Mouse (Mus musculus) neural tube, embryonic 15.5 days (tissue): ENCODE results near the gene Rsbn1l. TPM values are rescaled to one million over a fixed set of nuclear protein-coding genes. Genes with fewer than 3 reads are reported as not detected.

Source experiments
- ATAC-seq: fragments of 200-750 bp; cut with Nextera tagmentation; 2 replicates; pipeline ENCODE4 v1.8.0; 2017; ENCODE audit warnings: mild to moderate bottlenecking, moderate TSS enrichment, moderate library complexity; ENCODE audit not compliant: low FRiP score
- H3K27ac ChIP-seq: fragments of 300-500 bp; sonication (generic); replicated peaks from 2 replicates; pipeline ENCODE4 v1.5.1; 2015; ENCODE audit warnings: mild to moderate bottlenecking, inconsistent platforms
- H3K27me3 ChIP-seq: fragments of 300-500 bp; sonication (generic); replicated peaks from 2 replicates; pipeline ENCODE4 v1.6.1; 2015; ENCODE audit warnings: inconsistent platforms
- H3K36me3 ChIP-seq: fragments of 300-500 bp; sonication (generic); 2 replicates; pipeline ENCODE4 v1.6.1; 2015; ENCODE audit warnings: inconsistent platforms
- H3K4me1 ChIP-seq: fragments of 300-500 bp; sonication (generic); 2 replicates; pipeline ENCODE4 v1.6.1; 2015; ENCODE audit warnings: inconsistent platforms
- H3K4me2 ChIP-seq: fragments of 300-500 bp; sonication (generic); 2 replicates; pipeline ENCODE4 v1.6.1; 2015; ENCODE audit warnings: inconsistent platforms, mild to moderate bottlenecking, moderate library complexity
- H3K4me3 ChIP-seq: fragments of 300-500 bp; sonication (generic); replicated peaks from 2 replicates; pipeline ENCODE4 v1.5.1; 2015; ENCODE audit warnings: mild to moderate bottlenecking, inconsistent platforms
- H3K9ac ChIP-seq: fragments of 300-500 bp; sonication (generic); replicated peaks from 2 replicates; pipeline ENCODE4 v1.6.1; 2015; ENCODE audit warnings: mild to moderate bottlenecking, inconsistent platforms
- H3K9me3 ChIP-seq: fragments of 300-500 bp; sonication (generic); replicated peaks from 2 replicates; pipeline ENCODE4 v1.6.1; 2016; ENCODE audit warnings: inconsistent platforms
- WGBS: fragments of 180-500 bp; shearing (Covaris S2); methylation state at CpG from one replicate; pipeline ENCODE4 v1.1.7; 2015; ENCODE audit warnings: mixed read lengths; 5-methylcytosine and 5-hydroxymethylcytosine counted together
- polyA plus RNA-seq: library from polyadenylated mRNA; unstranded; fragments of >200 nt; fragmentation: Nextera tagmentation; extraction: Ambion mirVana; gene quantifications from 2 replicates; pipeline ENCODE4 v1.2.1, GENCODE M21; 2015

The Rsbn1l gene
- 4.4 and 4.9 TPM in 2 replicates for polyA plus RNA-seq

DNA sequence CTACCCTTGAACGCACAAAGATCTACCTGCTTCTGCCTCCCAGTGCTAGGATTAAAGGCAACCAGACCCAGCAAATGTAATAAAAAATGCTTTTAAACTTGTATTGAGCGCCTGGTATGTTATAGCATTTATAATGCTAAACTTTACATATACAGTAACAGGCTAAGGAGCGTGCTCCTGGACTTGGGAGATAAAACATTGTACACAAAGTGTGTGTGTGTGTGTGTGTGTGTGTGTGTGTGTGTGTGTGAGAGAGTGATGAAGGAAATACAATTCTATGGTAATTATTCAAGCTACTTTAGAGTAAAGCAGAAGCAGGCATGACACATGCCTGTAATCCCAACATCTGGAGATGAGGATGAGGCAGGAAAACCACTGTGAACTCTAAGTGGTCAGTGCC, at the start of gene Rsbn1l:
Gene Rsbn1l (minus strand): TSS at position 101 of the 400 bp plus-strand sequence.
- 95% methylated on average over 3 of the region's 3 CpGs for WGBS

DNA sequence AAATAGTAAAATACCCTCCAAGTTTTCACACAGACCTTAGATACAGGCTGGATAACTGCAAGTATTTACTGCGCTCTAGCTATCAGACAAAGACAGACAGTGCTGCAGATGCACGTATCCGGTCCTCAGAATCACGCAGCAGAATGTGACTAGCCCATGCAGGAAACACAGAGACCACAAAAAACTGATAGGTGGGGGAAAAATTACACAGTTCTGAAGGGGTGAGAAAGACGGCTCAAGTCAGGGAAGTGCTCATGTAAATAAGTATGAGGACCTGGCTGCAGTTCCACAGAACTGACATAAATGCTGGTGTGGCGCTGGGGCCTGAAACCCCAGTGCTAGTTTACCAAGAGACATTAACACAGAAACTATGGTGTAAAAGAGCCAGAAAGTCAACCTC, 46.5 kb upstream of the Rsbn1l start:
- Histone ChIP-seq H3K27ac (no peak overlapping the region), H3K36me3 (peaks cover 59% of the 10 kb centered on the region), H3K4me1 (no peaks in the 10 kb centered on the region), H3K4me2 (no peak overlapping the region), H3K9ac (no peak overlapping the region), H3K27me3 (no peaks in the 10 kb centered on the region), H3K9me3 (no peaks in the 10 kb centered on the region), H3K4me3 (no peak overlapping the region)
- 93% methylated on average over 6 of the region's 6 CpGs for WGBS
- ATAC-seq, result no peak

More for the DNA sequence above, at the start of gene Rsbn1l:
- H3K9me3 ChIP-seq, result 0 out of 2 replicates have a peak, but pooled peaks cover 4% of the 10 kb centered on the region
- H3K9ac ChIP-seq, result no peak within 1 kb of the TSS
- H3K4me3 ChIP-seq, result no peak within 1 kb of the TSS
- no peak for ATAC-seq
- H3K4me1 ChIP-seq, result peaks cover 9% of the 10 kb centered on the region
- no peaks in the 10 kb centered on the region; the same call in 1 of the 2 replicates for H3K36me3 ChIP-seq
- no peak within 1 kb of the TSS for H3K27ac ChIP-seq
- no peaks in the 10 kb centered on the region for H3K27me3 ChIP-seq
- no peak within 1 kb of the TSS for H3K4me2 ChIP-seq

DNA sequence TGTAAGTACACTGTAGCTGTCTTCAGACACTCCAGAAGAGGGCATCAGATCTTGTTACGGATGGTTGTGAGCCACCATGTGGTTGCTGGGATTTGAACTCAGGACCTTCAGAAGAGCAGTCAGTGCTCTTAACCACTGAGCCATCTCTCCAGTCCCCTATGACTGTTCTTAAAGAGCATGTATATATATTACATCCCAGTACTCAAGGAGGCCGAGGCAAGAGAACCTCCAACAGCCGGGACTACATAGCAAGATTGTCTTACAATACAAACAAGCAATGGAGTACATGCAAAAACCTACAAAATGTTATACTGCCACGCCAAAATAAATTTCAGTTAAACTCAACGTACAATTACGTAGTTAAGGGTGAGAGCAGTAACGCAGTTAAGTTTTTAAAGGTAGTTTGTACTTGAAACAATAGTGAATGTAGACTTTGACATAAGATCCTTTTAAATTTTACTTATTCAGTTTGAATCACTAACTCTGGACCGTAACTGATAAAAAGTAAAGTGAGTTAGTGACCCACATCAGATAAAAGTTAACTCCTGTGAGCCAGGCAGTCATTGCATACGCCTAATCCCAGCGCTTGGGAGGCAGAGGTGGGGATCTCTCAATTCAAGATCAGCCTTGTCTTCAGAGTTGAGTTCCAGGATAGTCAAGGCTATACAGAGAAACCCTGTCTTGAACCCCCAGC, 45.6 kb upstream of the Rsbn1l start:
- Histone ChIP-seq H3K9ac (no peak overlapping the region), H3K4me2 (no peak overlapping the region), H3K27ac (no peak overlapping the region), H3K36me3 (peaks cover 64% of the 10 kb centered on the region), H3K27me3 (no peaks in the 10 kb centered on the region), H3K4me3 (no peak overlapping the region), H3K4me1 (no peaks in the 10 kb centered on the region), H3K9me3 (no peaks in the 10 kb centered on the region)
- no peak for ATAC-seq
- WGBS, result 97% methylated on average over 10 of the region's 10 CpGs

DNA sequence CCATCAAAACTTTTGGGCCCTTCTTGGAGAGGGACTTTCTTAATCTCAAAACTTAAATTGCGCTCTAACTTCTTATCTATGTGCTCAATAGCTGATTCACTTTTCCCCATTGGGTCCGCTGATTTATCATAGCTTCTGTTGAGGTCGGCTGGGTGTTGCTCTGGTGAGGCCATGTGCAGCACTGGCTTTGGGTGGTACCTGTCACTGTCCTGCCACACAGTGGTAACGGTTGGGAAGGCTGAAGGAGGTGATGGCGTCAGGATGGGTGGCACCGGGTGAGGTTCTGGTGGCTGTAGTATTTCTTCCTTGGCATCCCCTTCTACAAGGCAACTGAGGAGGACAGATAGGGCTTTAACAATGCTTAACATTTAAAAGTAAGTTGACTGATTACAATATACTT, 42.2 kb upstream of the Rsbn1l start:
- H3K4me2 ChIP-seq, result no peak overlapping the region
- no peak overlapping the region for H3K9ac ChIP-seq
- H3K36me3 ChIP-seq, result peaks cover 79% of the 10 kb centered on the region
- no peaks in the 10 kb centered on the region for H3K27me3 ChIP-seq
- 91% methylated on average over 6 of the region's 6 CpGs for WGBS
- H3K27ac ChIP-seq, result no peak overlapping the region
- ATAC-seq, result no peak
- no peaks in the 10 kb centered on the region for H3K4me1 ChIP-seq
- no peaks in the 10 kb centered on the region for H3K9me3 ChIP-seq
- no peak overlapping the region for H3K4me3 ChIP-seq

DNA sequence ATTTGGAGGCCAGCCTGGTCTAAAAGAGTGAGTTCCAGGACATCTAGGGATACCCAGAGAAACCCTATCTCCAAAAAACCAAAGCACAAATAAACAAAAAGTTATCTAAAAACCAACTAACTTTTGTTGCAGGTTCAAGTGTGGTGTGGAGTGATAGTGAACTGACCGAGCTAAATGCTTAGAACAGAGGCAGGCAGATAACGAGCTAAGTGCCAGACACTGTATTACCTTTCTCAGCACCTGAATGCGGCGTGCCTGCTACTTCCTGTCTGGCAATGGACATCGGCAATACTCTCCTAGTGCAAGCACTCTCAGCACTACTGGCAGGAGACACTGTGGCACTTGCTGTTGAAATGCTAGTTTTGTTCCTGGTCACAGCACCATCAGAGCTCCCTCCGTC, 41.4 kb upstream of the Rsbn1l start:
- 95% methylated on average over 6 of the region's 6 CpGs for WGBS
- Histone ChIP-seq H3K4me2 (no peak overlapping the region), H3K4me3 (no peak overlapping the region), H3K27me3 (no peaks in the 10 kb centered on the region), H3K4me1 (no peaks in the 10 kb centered on the region), H3K36me3 (peaks cover 71% of the 10 kb centered on the region), H3K9me3 (no peaks in the 10 kb centered on the region), H3K9ac (no peak overlapping the region), H3K27ac (no peak overlapping the region)
- no peak for ATAC-seq

DNA sequence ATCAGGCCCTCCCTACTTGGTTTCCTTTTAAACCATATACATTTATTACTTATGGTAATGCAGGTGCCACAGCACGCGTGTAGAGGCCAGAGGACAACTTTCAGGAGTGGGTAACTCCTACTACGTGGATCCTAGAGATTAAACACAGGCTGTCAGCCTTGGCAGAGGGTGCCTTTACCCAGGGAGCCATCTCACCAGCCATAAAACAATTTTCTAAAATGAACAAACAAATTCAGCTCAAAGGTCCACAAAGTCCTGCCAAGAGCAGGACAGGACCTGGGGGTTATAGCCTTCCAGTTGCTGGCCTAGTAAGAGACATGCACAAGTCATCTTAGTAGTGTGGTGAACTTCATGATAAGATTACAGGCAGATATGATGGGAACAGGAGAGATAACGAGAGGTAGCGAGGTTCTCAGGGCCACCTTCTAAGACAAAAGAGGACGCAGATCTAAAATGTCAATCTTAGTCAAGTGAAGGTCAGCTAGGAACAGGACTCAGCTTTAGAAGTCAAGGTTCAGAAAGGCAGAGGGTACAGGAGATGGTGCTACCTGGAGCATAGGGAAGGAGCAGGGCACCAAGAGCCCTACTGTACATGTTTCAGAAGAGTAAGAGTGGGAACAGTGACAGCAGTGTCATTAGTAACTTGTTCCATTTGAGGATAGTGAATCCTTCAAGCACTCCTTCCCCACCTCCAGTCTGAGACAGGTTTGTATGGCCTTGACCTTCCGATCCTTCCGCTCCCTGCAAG, 34.0 kb upstream of the Rsbn1l start:
- H3K9ac ChIP-seq, result no peak overlapping the region
- no peak overlapping the region for H3K4me3 ChIP-seq
- WGBS, result 96% methylated on average over 8 of the region's 8 CpGs
- H3K9me3 ChIP-seq, result no peaks in the 10 kb centered on the region
- ATAC-seq, result no peak
- H3K4me1 ChIP-seq, result no peaks in the 10 kb centered on the region
- H3K36me3 ChIP-seq, result peaks cover 57% of the 10 kb centered on the region
- no peaks in the 10 kb centered on the region for H3K27me3 ChIP-seq
- H3K27ac ChIP-seq, result no peak overlapping the region
- no peak overlapping the region for H3K4me2 ChIP-seq

DNA sequence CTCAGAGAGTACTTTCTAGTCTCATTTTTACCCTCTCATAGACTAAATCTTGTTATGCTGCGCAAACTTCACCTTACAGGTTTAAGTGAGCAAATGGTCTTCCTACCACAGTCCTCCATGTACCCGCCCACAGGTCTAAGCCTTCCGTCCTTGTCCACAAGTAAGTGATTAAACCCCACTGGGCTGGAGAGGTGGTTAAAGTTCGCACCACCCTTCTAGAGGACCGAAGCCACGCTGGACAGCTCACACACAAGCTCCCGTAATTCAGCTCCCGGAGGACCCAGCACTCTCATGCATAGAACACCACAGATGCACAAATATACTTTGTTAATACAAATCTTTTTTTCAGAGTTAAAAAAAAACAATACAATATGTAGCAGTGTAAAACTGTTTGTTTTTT, 30.1 kb upstream of the Rsbn1l start:
- WGBS, result 96% methylated on average over 8 of the region's 8 CpGs
- Histone ChIP-seq H3K27ac (no peak overlapping the region), H3K9ac (no peak overlapping the region), H3K9me3 (no peaks in the 10 kb centered on the region), H3K4me2 (no peak overlapping the region), H3K4me3 (no peak overlapping the region), H3K36me3 (peaks cover 45% of the 10 kb centered on the region), H3K4me1 (no peaks in the 10 kb centered on the region), H3K27me3 (no peaks in the 10 kb centered on the region)
- no peak for ATAC-seq

DNA sequence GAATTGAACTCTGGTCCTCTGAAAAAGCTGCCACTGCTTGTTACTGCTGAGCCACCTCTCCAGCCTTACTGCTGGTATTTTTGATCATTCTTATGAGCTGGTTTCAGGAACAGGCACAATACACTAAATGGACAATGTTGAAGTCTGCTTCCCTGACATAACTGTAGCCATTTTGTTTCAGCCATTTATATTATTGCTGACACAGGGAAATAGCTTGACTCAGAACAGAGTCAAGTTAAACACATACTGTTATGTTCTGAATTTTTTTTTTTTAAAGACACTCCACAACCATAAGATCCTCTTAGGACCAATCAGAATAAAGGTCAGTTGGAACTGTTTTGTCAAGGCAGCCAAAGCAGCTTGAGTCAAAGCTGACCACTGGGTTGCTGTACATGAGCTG, 27.3 kb upstream of the Rsbn1l start:
- Histone ChIP-seq H3K4me2 (no peak overlapping the region), H3K9ac (no peak overlapping the region)
- no peak for ATAC-seq

DNA sequence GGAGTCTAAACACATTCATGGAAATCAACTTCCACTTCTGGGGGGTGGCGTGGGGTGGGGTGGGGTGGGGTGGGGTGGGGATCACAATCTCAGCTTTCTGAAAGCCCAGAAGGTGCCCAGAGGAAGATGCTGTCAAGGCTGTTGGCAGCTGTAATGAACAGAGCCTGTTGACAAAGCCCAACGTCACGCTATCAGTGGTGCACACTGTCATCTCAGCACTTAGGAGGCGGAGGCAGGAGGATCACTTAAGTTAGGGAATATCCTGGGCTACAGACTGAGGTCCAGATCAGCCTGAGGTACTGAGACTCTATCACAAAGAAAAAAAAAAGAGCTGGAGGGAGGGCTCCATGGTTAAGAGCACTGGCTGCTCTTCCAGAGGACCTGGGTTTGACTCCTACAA, 18.5 kb upstream of the Rsbn1l start:
- Histone ChIP-seq H3K27ac (no peak overlapping the region), H3K4me1 (no peaks in the 10 kb centered on the region), H3K9ac (no peak overlapping the region), H3K36me3 (no peaks in the 10 kb centered on the region), H3K4me2 (no peak overlapping the region), H3K4me3 (no peak overlapping the region), H3K27me3 (no peaks in the 10 kb centered on the region), H3K9me3 (no peaks in the 10 kb centered on the region)
- WGBS, result 82% methylated on average over 4 of the region's 4 CpGs
- ATAC-seq, result no peak

More for the DNA sequence above, 27.3 kb upstream of the Rsbn1l start:
- H3K36me3 ChIP-seq, result peaks cover 23% of the 10 kb centered on the region
- no peak overlapping the region for H3K27ac ChIP-seq
- no peaks in the 10 kb centered on the region for H3K27me3 ChIP-seq
- no peak overlapping the region for H3K4me3 ChIP-seq
- H3K4me1 ChIP-seq, result no peaks in the 10 kb centered on the region
- H3K9me3 ChIP-seq, result no peaks in the 10 kb centered on the region

DNA sequence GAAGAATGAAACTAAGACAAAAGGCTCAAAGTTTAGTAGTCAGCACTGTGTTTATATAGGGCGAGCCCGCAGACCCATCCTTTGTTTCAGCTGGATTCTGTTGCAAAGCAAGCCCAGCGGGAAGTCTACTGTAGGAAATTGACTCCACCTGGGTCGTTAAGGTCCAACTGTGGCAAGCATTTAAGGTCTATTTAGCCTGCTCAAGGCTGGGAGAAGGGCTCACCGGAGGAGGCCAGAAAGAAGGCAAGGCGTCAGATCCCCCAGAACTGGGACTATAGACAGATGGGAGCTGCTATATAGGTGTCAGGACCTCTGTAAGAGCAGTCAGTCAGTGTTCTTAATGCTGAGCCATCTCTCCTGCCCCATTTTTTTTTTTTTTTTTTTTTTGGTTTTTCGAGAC, 17.8 kb upstream of the Rsbn1l start:
- Histone ChIP-seq H3K27me3 (no peaks in the 10 kb centered on the region), H3K4me1 (no peaks in the 10 kb centered on the region), H3K9ac (no peak overlapping the region), H3K4me2 (no peak overlapping the region), H3K4me3 (no peak overlapping the region), H3K9me3 (no peaks in the 10 kb centered on the region), H3K27ac (no peak overlapping the region), H3K36me3 (no peaks in the 10 kb centered on the region)
- WGBS, result 16% methylated on average over 7 of the region's 7 CpGs
- ATAC-seq, result no peak

DNA sequence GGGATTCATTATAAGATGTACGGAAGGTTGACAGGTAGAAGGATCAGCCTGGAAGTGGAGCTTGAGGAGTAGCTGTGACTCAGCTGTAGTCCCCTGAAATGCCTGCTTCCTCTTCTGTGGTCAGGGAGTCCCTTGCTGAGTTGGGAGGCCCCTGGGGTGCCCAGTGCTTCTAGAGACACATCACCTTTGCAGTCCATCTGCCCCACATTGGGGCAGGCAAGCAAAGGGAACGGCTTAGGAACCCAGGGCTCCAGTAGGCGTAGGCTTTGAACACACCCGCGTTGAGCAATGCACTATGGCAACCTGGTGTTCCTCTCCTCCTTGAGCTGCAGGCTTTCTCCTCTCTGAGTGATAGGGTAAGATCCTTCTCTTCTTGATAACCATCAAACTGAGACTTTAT, 16.9 kb upstream of the Rsbn1l start:
- WGBS, result 62% methylated on average over 5 of the region's 5 CpGs
- Histone ChIP-seq H3K9me3 (no peaks in the 10 kb centered on the region), H3K27me3 (no peaks in the 10 kb centered on the region), H3K9ac (no peak overlapping the region), H3K4me2 (no peak overlapping the region), H3K36me3 (no peaks in the 10 kb centered on the region), H3K27ac (no peak overlapping the region), H3K4me1 (no peaks in the 10 kb centered on the region), H3K4me3 (no peak overlapping the region)
- no peak for ATAC-seq

DNA sequence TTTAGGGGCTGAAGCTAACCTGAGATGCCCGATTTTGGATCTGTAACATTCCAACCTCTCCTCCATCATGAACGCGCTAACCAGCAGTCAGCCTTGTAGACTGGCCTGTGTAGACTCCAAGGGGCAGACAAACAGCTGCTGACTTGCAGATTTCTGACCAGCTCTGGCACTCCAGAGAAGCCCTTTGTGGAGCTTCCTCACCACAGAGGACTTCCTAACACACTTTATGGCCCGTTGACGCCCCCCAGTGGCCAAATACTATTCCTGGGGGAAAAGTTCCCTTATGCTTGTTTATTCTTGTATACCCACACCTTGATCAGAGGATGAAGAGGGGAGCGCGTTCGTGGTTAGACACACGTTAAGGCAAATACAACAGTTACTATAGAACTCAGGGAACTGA, 12.8 kb upstream of the Rsbn1l start:
- Histone ChIP-seq H3K36me3 (no peaks in the 10 kb centered on the region), H3K27ac (no peak overlapping the region), H3K27me3 (no peaks in the 10 kb centered on the region), H3K9ac (no peak overlapping the region), H3K4me2 (no peak overlapping the region), H3K4me3 (no peak overlapping the region), H3K4me1 (0 out of 2 replicates have a peak, but pooled peaks cover 3% of the 10 kb centered on the region), H3K9me3 (no peaks in the 10 kb centered on the region)
- ATAC-seq, result no peak
- WGBS, result 69% methylated on average over 9 of the region's 9 CpGs
